Mouse (Mus musculus) hindbrain, embryonic 14.5 days (tissue): Measurements from ENCODE around the gene Pagr1b. TPM values are rescaled to one million over a fixed set of nuclear protein-coding genes. Genes with fewer than 3 reads are reported as not detected.

ENCODE experiments used
- ATAC-seq: fragments of 200-750 bp; cut with Nextera tagmentation; 2 replicates; pipeline ENCODE4 v1.8.0; 2017; ENCODE audit warnings: moderate number of reproducible peaks, mild to moderate bottlenecking, moderate TSS enrichment, moderate library complexity; ENCODE audit not compliant: low FRiP score
- DNase-seq: peaks from one replicate; pipeline ENCODE4 v3.0.0-alpha.2; 2015; ENCODE audit warnings: low spot score
- H3K27ac ChIP-seq: fragments of 300-500 bp; sonication (generic); 2 replicates; pipeline ENCODE4 v1.5.1; 2014; ENCODE audit warnings: mild to moderate bottlenecking, moderate library complexity
- H3K27me3 ChIP-seq: fragments of 300-500 bp; sonication (generic); 2 replicates; pipeline ENCODE4 v1.6.1; 2014; ENCODE audit warnings: mild to moderate bottlenecking, low read length, mixed read lengths; ENCODE audit not compliant: control insufficient read depth, insufficient read depth
- H3K36me3 ChIP-seq: fragments of 300-500 bp; sonication (generic); replicated peaks from 2 replicates; pipeline ENCODE4 v1.6.1; 2014; ENCODE audit not compliant: control insufficient read depth, insufficient read depth
- H3K4me1 ChIP-seq: fragments of 300-500 bp; sonication (generic); replicated peaks from 2 replicates; pipeline ENCODE4 v1.6.1; 2014; ENCODE audit warnings: antibody characterized with exemption, low read length, mixed read lengths; ENCODE audit not compliant: control insufficient read depth, insufficient read depth
- H3K4me2 ChIP-seq: fragments of 300-500 bp; sonication (generic); replicated peaks from 2 replicates; pipeline ENCODE4 v1.6.1; 2014; ENCODE audit warnings: mild to moderate bottlenecking, moderate library complexity
- H3K4me3 ChIP-seq: fragments of 300-500 bp; sonication (generic); replicated peaks from 2 replicates; pipeline ENCODE4 v1.5.1; 2014; ENCODE audit warnings: mild to moderate bottlenecking, low read length
- H3K9ac ChIP-seq: fragments of 300-500 bp; sonication (generic); 2 replicates; pipeline ENCODE4 v1.6.1; 2014
- H3K9me3 ChIP-seq: fragments of 300-500 bp; sonication (generic); 2 replicates; pipeline ENCODE4 v1.6.1; 2016; ENCODE audit warnings: low read length; ENCODE audit not compliant: control insufficient read depth
- WGBS: fragments of 180-500 bp; shearing (Covaris S2); extraction: QIAGEN DNeasy Blood & Tissue Kit; methylation state at CpG from one replicate; pipeline ENCODE4 v1.1.7; 2014; 5-methylcytosine and 5-hydroxymethylcytosine counted together
- polyA plus RNA-seq: library from polyadenylated mRNA; unstranded; fragments of >200 nt; fragmentation: Nextera tagmentation; extraction: Ambion mirVana; gene quantifications from 2 replicates; pipeline ENCODE4 v1.2.1, GENCODE M21; 2014

Gene Pagr1b
- polyA plus RNA-seq, 1 experiment from 2014 or later, result 0.70 TPM

DNA sequence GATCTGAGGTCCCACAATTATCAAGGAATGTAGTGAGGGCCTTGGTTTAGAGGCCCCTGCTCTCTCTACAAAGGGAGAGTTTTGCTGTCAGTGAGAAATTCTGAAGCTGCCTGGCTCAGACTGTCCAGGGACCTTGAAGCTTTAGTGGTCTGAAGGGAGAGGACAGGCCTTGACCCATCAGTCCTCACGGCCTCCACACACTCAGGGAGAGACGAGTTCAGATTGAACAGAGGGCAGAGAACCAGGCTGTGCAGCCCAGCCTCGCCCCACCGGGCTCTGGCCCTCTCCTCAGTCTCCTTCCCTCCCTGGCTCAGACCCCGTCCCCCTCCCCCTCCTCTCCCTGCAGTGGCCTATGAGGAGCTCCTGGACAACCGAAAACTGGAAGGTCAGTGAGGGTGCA is 48.9 kb downstream of the Pagr1b start:
- no peak for ATAC-seq
- Histone ChIP-seq H3K4me3 (no peak overlapping the region), H3K4me1 (no peaks in the 10 kb centered on the region), H3K4me2 (no peak overlapping the region), H3K9me3 (no peaks in the 10 kb centered on the region), H3K27ac (no peak overlapping the region), H3K27me3 (0 out of 2 replicates have a peak, but pooled peaks cover under 1% of the 10 kb centered on the region), H3K9ac (no peak overlapping the region), H3K36me3 (peaks cover 88% of the 10 kb centered on the region)
- WGBS, result 75% methylated on average over 6 of the region's 6 CpGs
- DNase-seq, result no peak

DNA sequence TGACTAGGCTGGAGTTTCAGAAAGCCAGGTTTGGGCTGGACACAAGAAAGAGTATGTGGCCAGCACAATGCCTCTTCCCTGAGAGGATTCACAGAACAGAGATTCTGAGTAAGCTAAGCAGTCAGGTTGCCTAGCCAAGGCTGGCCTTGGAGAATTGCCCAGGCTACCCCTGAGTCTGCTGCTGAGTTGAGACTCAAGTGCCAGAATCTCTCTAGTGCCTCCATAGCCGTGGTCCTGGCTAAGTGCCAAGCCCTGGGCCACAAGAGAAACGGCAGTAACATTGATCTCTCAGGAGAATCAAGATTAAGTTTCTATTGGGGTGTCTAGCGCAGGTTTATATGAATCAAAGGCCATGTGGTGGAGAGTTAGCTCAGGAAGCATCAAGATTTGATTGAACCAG is 50.7 kb downstream of the Pagr1b start:
- WGBS, result 62% methylated on average over 3 of the region's 3 CpGs
- 0 out of 2 replicates have a peak, but pooled peaks cover 10% of the 10 kb centered on the region for H3K27me3 ChIP-seq
- H3K36me3 ChIP-seq, result peaks cover 89% of the 10 kb centered on the region
- no peak overlapping the region for H3K4me2 ChIP-seq
- H3K9me3 ChIP-seq, result no peaks in the 10 kb centered on the region
- no peak for ATAC-seq
- H3K4me3 ChIP-seq, result no peak overlapping the region
- no peak overlapping the region for H3K9ac ChIP-seq
- no peaks in the 10 kb centered on the region for H3K4me1 ChIP-seq
- no peak for DNase-seq
- H3K27ac ChIP-seq, result no peak overlapping the region

- Histone ChIP-seq H3K9ac (no peak overlapping the region), H3K36me3 (peaks cover 89% of the 10 kb centered on the region), H3K27me3 (0 out of 2 replicates have a peak, but pooled peaks cover 10% of the 10 kb centered on the region), H3K4me1 (no peaks in the 10 kb centered on the region), H3K27ac (no peak overlapping the region), H3K4me3 (no peak overlapping the region), H3K9me3 (no peaks in the 10 kb centered on the region), H3K4me2 (no peak overlapping the region)
- no peak for DNase-seq
- 32% methylated on average over 19 of the region's 19 CpGs for WGBS
- ATAC-seq, result no peak
Measured at GRCm38 (mm10) chr7:126963548-126964286, 52.6 kb downstream of the Pagr1b start.

DNA sequence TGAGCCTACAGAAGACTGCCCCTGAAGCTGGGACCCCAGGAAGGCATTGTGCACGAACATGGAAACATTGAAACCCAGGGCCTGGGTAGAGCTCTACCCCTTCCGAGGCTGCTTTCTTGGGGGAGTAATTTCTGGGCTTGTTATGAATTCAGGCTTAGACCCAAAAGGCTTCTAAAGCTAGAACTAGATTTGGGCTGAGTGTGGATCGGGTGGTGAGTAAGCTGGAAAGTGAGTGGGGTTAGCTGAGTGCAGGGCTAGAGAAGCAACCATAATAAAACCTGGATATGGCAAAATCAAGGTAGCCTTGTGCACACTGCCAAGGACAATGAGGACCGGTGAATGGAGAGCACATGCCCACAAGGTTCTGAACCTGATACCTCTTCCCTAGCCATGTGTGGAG is 54.3 kb downstream of the Pagr1b start:
- Histone ChIP-seq H3K4me2 (no peak overlapping the region), H3K9me3 (no peaks in the 10 kb centered on the region), H3K27me3 (0 out of 2 replicates have a peak, but pooled peaks cover 10% of the 10 kb centered on the region), H3K4me3 (no peak overlapping the region), H3K4me1 (no peaks in the 10 kb centered on the region), H3K9ac (no peak overlapping the region), H3K27ac (no peak overlapping the region), H3K36me3 (peaks cover 89% of the 10 kb centered on the region)
- 87% methylated on average over 4 of the region's 4 CpGs for WGBS
- no peak for ATAC-seq
- DNase-seq, result no peak

DNA sequence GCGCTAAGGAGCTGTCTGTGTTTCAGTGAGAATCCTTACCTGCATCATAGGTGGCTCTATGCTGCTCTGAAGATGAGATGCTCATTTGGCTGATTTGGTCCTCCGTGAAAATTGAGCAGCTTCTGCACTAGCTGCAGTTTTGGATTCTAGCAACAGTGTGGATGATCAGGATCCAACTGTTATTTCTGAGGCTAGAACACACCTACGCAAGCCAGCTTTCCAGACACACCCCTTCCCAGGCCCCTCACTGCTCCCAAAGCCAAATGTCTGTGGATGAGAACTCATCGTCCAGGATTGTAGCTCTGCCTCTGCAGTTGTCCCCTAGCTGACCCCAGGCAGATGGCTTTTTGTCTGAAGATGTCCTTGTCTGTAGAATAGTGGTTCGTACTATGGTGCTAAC is 55.2 kb downstream of the Pagr1b start:
- Histone ChIP-seq H3K9me3 (no peaks in the 10 kb centered on the region), H3K27ac (no peak overlapping the region), H3K36me3 (peaks cover 89% of the 10 kb centered on the region), H3K4me2 (no peak overlapping the region), H3K9ac (no peak overlapping the region), H3K4me1 (no peaks in the 10 kb centered on the region), H3K27me3 (0 out of 2 replicates have a peak, but pooled peaks cover 10% of the 10 kb centered on the region), H3K4me3 (no peak overlapping the region)
- no peak for ATAC-seq
- DNase-seq, result no peak
- 87% methylated on average over 5 of the region's 5 CpGs for WGBS

DNA sequence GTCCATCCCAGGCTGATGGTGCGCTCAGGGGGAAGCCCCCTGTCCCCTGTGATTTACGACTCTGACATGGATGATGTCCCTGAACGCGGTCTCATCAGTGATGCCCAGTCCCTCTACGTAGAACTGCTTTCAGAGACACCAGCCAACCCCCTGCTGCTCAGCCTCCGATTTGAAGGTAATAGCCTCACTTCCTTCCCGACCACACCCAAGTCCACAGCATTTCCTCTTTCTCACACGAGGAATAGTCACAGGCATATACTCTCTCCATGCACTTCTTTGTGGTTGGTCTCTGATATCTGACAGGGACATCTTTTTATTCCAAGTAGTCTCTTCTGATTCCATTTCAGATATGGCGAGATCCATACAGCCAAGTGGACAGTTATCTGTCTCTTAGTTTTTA is 56.5 kb downstream of the Pagr1b start:
- no peak for ATAC-seq
- Histone ChIP-seq H3K27me3 (0 out of 2 replicates have a peak, but pooled peaks cover 10% of the 10 kb centered on the region), H3K27ac (no peak overlapping the region), H3K9me3 (no peaks in the 10 kb centered on the region), H3K9ac (no peak overlapping the region), H3K4me3 (no peak overlapping the region), H3K4me2 (no peak overlapping the region), H3K4me1 (no peaks in the 10 kb centered on the region), H3K36me3 (peaks cover 86% of the 10 kb centered on the region)
- no peak for DNase-seq
- WGBS, result 64% methylated on average over 9 of the region's 9 CpGs

DNA sequence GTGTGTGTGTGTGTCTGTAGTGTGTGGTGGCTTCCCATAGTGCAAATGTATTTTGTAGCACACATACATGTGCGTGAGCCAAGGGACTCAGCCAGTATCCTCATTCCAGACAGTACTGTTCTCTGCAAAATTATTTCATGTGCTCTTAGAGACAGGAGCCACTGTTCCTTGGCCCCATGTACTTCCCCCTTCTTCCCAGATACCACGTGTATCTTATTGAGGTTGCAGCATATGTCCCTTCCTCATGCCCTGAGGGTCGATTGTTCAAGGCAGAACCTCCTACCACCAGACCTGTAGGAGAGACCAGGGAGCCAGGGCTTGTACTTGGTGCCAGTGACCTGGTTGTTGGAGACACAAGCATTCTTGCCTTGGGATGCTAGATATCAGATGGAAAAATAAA is 61.2 kb downstream of the Pagr1b start:
- DNase-seq, result no peak
- Histone ChIP-seq H3K36me3 (peaks cover 62% of the 10 kb centered on the region), H3K27ac (no peak overlapping the region), H3K4me1 (peaks cover 20% of the 10 kb centered on the region), H3K4me2 (no peak overlapping the region), H3K4me3 (no peak overlapping the region), H3K9me3 (no peaks in the 10 kb centered on the region), H3K27me3 (no peaks in the 10 kb centered on the region), H3K9ac (no peak overlapping the region)
- ATAC-seq, result no peak
- WGBS, result 64% methylated on average over 3 of the region's 3 CpGs

GRCm38 (mm10) chr7:126952646-126953045 is 63.6 kb downstream of the Pagr1b start:
- H3K4me3 ChIP-seq, result peak overlapping the region; percentile 56
- 1% methylated on average over 8 of the region's 8 CpGs for WGBS
- H3K4me2 ChIP-seq, result peak overlapping the region; percentile 94
- DNase-seq, result no peak
- H3K9ac ChIP-seq, result peak overlapping the region; percentile 78
- peaks cover 37% of the 10 kb centered on the region for H3K36me3 ChIP-seq
- no peaks in the 10 kb centered on the region for H3K9me3 ChIP-seq
- H3K4me1 ChIP-seq, result peaks cover 36% of the 10 kb centered on the region
- no peak for ATAC-seq
- H3K27ac ChIP-seq, result no peak overlapping the region
- H3K27me3 ChIP-seq, result no peaks in the 10 kb centered on the region

DNA sequence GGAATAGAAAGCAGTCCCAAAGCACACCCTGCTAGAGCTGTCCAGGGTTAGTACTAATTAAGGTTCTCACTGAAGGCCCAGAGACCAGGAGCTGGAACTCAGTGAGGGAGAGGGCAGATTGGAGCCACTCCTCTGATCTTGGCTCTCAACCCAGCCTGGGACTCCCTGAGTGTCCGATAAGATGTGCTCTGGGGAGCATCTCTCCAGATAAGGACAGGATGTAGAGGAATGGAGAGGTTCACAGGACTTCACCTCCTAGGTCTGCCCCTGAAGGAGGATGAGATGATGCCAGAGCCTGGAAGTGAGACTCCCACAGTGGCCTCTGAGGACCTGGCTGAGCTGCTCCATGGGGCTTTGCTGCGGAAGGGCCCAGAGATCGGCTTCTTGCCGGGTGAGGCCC is 64.5 kb downstream of the Pagr1b start:
- 25% methylated on average over 4 of the region's 4 CpGs for WGBS
- Histone ChIP-seq H3K4me2 (peak overlapping the region; percentile 94), H3K4me3 (peak overlapping the region; percentile 56), H3K4me1 (peaks cover 41% of the 10 kb centered on the region), H3K27ac (peak overlapping the region; percentile 94), H3K36me3 (peaks cover 37% of the 10 kb centered on the region), H3K27me3 (no peaks in the 10 kb centered on the region), H3K9me3 (no peaks in the 10 kb centered on the region), H3K9ac (peak overlapping the region; percentile 78)
- no peak for ATAC-seq
- no peak for DNase-seq
